Mouse (Mus musculus) kidney, adult 2 months (tissue): Measurements from ENCODE around the gene Brwd1. TPM values are rescaled to one million over a fixed set of nuclear protein-coding genes. Genes with fewer than 3 reads are reported as not detected.

Experiments
- DNase-seq: peaks from one replicate; pipeline ENCODE4 v3.0.0; 2021
- H3K27ac ChIP-seq: fragments of 200-500 bp; 2 replicates; pipeline ENCODE4 v1.5.1; 2012; ENCODE audit warnings: low read depth, low read length, control low read depth, inconsistent platforms; ENCODE audit not compliant: insufficient read depth
- H3K27me3 ChIP-seq: fragments of 200-500 bp; replicated peaks from 2 replicates; pipeline ENCODE4 v1.6.1; 2012; ENCODE audit warnings: mild to moderate bottlenecking, moderate library complexity, low read length, inconsistent platforms; ENCODE audit not compliant: control insufficient read depth, insufficient read depth
- H3K36me3 ChIP-seq: fragments of 200-500 bp; 2 replicates; pipeline ENCODE4 v1.6.1; 2012; ENCODE audit warnings: mild to moderate bottlenecking, moderate library complexity, low read length, inconsistent platforms; ENCODE audit not compliant: control insufficient read depth, insufficient read depth
- H3K4me1 ChIP-seq: fragments of 200-500 bp; 2 replicates; pipeline ENCODE4 v1.6.1; 2011; ENCODE audit warnings: low read length; ENCODE audit not compliant: control insufficient read depth, insufficient read depth
- H3K4me3 ChIP-seq: fragments of 200-500 bp; 2 replicates; pipeline ENCODE4 v1.5.1; 2011; ENCODE audit warnings: mild to moderate bottlenecking, low read depth, low read length, control low read depth; ENCODE audit not compliant: insufficient read depth
- CTCF ChIP-seq: fragments of 200-500 bp; conservative IDR thresholded peaks from 2 replicates; pipeline ENCODE4 v1.5.1; 2011; ENCODE audit warnings: low read depth, mild to moderate bottlenecking, control low read depth, low read length, moderate library complexity, mixed read lengths; ENCODE audit not compliant: insufficient read depth, insufficient read length
- POLR2A ChIP-seq: fragments of 200-500 bp; IDR thresholded peaks from one replicate; pipeline ENCODE4 v1.6.1; 2011; ENCODE audit warnings: low read depth, low read length, control low read depth
- WGBS: fragments of 180-500 bp; shearing (Covaris S2); methylation state at CpG from one replicate; pipeline ENCODE4 v1.1.7; 2018; 5-methylcytosine and 5-hydroxymethylcytosine counted together
- polyA plus RNA-seq: library from polyadenylated mRNA; depleted of rRNA; stranded (reverse); fragments of >200 nt; gene quantifications from 2 replicates; pipeline ENCODE4 v1.2.3, GENCODE M21; 2012; rRNA removed

The Brwd1 gene
- polyA plus RNA-seq, 1 experiment, result 15.2 TPM

GRCm38 (mm10) chr16:95955716-95956346 is 126.5 kb downstream of the Brwd1 start:
- Histone ChIP-seq H3K4me1 (no peaks in the 10 kb centered on the region), H3K4me3 (no peak overlapping the region), H3K27me3 (no peaks in the 10 kb centered on the region), H3K36me3 (no peaks in the 10 kb centered on the region), H3K27ac (no peak overlapping the region)
- 68% methylated on average over 5 of the region's 5 CpGs for WGBS
- no peak for DNase-seq
- TF ChIP-seq CTCF (no peak), POLR2A (no peak)

- H3K4me3 ChIP-seq, result no peak overlapping the region
- WGBS, result 93% methylated on average over 3 of the region's 3 CpGs
- no peaks in the 10 kb centered on the region for H3K36me3 ChIP-seq
- no peaks in the 10 kb centered on the region for H3K27me3 ChIP-seq
- no peak overlapping the region for H3K27ac ChIP-seq
- TF ChIP-seq POLR2A (no peak), CTCF (no peak)
- no peak for DNase-seq
- H3K4me1 ChIP-seq, result no peaks in the 10 kb centered on the region
These were observed 128.0 kb downstream of the Brwd1 start for GRCm38 (mm10) chr16:95954341-95954740.

- no peaks in the 10 kb centered on the region for H3K27me3 ChIP-seq
- no peaks in the 10 kb centered on the region for H3K4me1 ChIP-seq
- no peak overlapping the region for H3K4me3 ChIP-seq
- no peak for DNase-seq
- H3K36me3 ChIP-seq, result no peaks in the 10 kb centered on the region
- 93% methylated on average over 4 of the region's 4 CpGs for WGBS
- no peak overlapping the region for H3K27ac ChIP-seq
- TF ChIP-seq CTCF (no peak), POLR2A (no peak)
These were observed 129.1 kb downstream of the Brwd1 start for GRCm38 (mm10) chr16:95953159-95953650.

- no peak overlapping the region for H3K4me3 ChIP-seq
- H3K4me1 ChIP-seq, result no peaks in the 10 kb centered on the region
- no peak for TF ChIP-seq POLR2A
- TF ChIP-seq CTCF, result no peak
- H3K27me3 ChIP-seq, result no peaks in the 10 kb centered on the region
- no peak for DNase-seq
- H3K36me3 ChIP-seq, result no peaks in the 10 kb centered on the region
- H3K27ac ChIP-seq, result no peak overlapping the region
- 98% methylated on average over 2 of the region's 2 CpGs for WGBS
These were observed 130.9 kb downstream of the Brwd1 start for GRCm38 (mm10) chr16:95951471-95951870.

GRCm38 (mm10) chr16:95945389-95946311 is 136.7 kb downstream of the Brwd1 start:
- 27% methylated on average over 20 of the region's 20 CpGs for WGBS
- TF ChIP-seq POLR2A (no peak), CTCF (peak; percentile 97)

GRCm38 (mm10) chr16:95943186-95943585 is 139.1 kb downstream of the Brwd1 start:
- no peak for DNase-seq
- Histone ChIP-seq H3K27me3 (no peaks in the 10 kb centered on the region), H3K4me1 (no peaks in the 10 kb centered on the region), H3K36me3 (no peaks in the 10 kb centered on the region), H3K4me3 (no peak overlapping the region), H3K27ac (no peak overlapping the region)
- TF ChIP-seq POLR2A (no peak), CTCF (no peak)
- 94% methylated on average over 6 of the region's 6 CpGs for WGBS

More at GRCm38 (mm10) chr16:95945389-95946311, 136.7 kb downstream of the Brwd1 start:
- Histone ChIP-seq H3K27ac (no peak overlapping the region), H3K4me3 (no peak overlapping the region), H3K36me3 (no peaks in the 10 kb centered on the region), H3K4me1 (no peaks in the 10 kb centered on the region), H3K27me3 (no peaks in the 10 kb centered on the region)
- peak; percentile 86 for DNase-seq

Other genes with a start within 250 kb of the Brwd1 start
- 34.2 and 35.6 TPM in 2 replicates for gene Psmg1, start 91.6 kb downstream of the Brwd1 start, polyA plus RNA-seq
- gene Hmgn1, start 45.2 kb upstream of the Brwd1 start, polyA plus RNA-seq, result 23.3 and 36.4 TPM in 2 replicates
- gene Wrb, start 62.9 kb upstream of the Brwd1 start, polyA plus RNA-seq, result 44.7 and 46.9 TPM in 2 replicates
- 0.39 and 0.47 TPM in 2 replicates for gene Lca5l, start 109.7 kb upstream of the Brwd1 start, polyA plus RNA-seq
- gene Sh3bgr, start 117.9 kb upstream of the Brwd1 start, polyA plus RNA-seq, result 4.5 and 6.7 TPM in 2 replicates
- 9.7 and 10.3 TPM in 2 replicates for gene B3galt5, start 153.3 kb upstream of the Brwd1 start, polyA plus RNA-seq